Mouse (Mus musculus) thymus, adult 2 months (tissue): ENCODE data around the gene Pcp4.

Source experiments
- CTCF ChIP-seq: fragments of 200-500 bp; IDR thresholded peaks from 2 replicates; pipeline ENCODE4 v1.5.1; 2012; ENCODE audit warnings: mild to moderate bottlenecking, control low read depth, low read length, moderate library complexity, borderline replicate concordance; ENCODE audit not compliant: control insufficient read depth, poor library complexity, insufficient read depth; ENCODE audit errors: extremely low read depth
- POLR2A ChIP-seq: fragments of 200-500 bp; IDR thresholded peaks from 2 replicates; pipeline ENCODE4 v1.6.1; 2012; ENCODE audit warnings: mild to moderate bottlenecking, low read length, control low read depth, moderate library complexity; ENCODE audit not compliant: control insufficient read depth, poor library complexity, insufficient read depth; ENCODE audit errors: extremely low read depth

- TF ChIP-seq CTCF: no peak
- no peak for TF ChIP-seq POLR2A
Observed at GRCm38 (mm10) chr16:96438946-96439345, 28.5 kb upstream of the Pcp4 start.
